Mouse (Mus musculus) cerebellum, adult 2 months (tissue): ENCODE results near the gene Ern1.

Experiments
- CTCF ChIP-seq: fragments of 200-500 bp; IDR thresholded peaks from 2 replicates; pipeline ENCODE4 v1.5.1; 2011; ENCODE audit warnings: low read depth, mild to moderate bottlenecking, control low read depth, low read length, moderate library complexity, borderline replicate concordance; ENCODE audit not compliant: insufficient read depth
- POLR2A ChIP-seq: fragments of 200-500 bp; IDR thresholded peaks from 2 replicates; pipeline ENCODE4 v1.6.1; 2011; ENCODE audit warnings: low read length, control low read depth, borderline replicate concordance; ENCODE audit not compliant: insufficient read depth

- TF ChIP-seq POLR2A (no peak), CTCF (peak; percentile 89)
These were observed 121.3 kb downstream of the Ern1 start for GRCm38 (mm10) chr11:106366316-106366715.
